Mouse (Mus musculus) ES-Bruce4 (cell line): ENCODE results near the gene Tgm6.

ENCODE experiments used
- CTCF ChIP-seq: IDR thresholded peaks from one replicate; pipeline ENCODE4 v1.8.1; 2011; ENCODE audit warnings: low read depth, low read length
- EP300 ChIP-seq: IDR thresholded peaks from 2 replicates; pipeline ENCODE4 v1.6.1; 2011; ENCODE audit warnings: low read depth, low read length; ENCODE audit not compliant: insufficient read depth
- POLR2A ChIP-seq: IDR thresholded peaks from one replicate; pipeline ENCODE4 v1.8.1; 2011; ENCODE audit warnings: low read length; ENCODE audit not compliant: insufficient read depth

- TF ChIP-seq POLR2A (no peak), CTCF (no peak), EP300 (no peak)
Observed at GRCm38 (mm10) chr2:130155851-130156250, 43.6 kb downstream of the Tgm6 start.
